Mouse (Mus musculus) adrenal gland, adult 8-10 months (tissue): Measurements from ENCODE around the gene Rab11fip2. TPM values are rescaled to one million over a fixed set of nuclear protein-coding genes. Genes with fewer than 3 reads are reported as not detected.
A peak's percentile ranks its signal among the peaks of the same experiment; 100 is the strongest.

Experiments
- DNase-seq: peaks from one replicate; pipeline ENCODE4 v3.0.0; 2022
- total RNA-seq, 4 experiments: library from RNA; stranded (reverse); gene quantifications; 2 replicates each; pipeline ENCODE4 v1.2.4; 2022

The Rab11fip2 gene
- 10 to 100 TPM; 18.4 to 25.0 (median 22.2) TPM for total RNA-seq

DNA sequence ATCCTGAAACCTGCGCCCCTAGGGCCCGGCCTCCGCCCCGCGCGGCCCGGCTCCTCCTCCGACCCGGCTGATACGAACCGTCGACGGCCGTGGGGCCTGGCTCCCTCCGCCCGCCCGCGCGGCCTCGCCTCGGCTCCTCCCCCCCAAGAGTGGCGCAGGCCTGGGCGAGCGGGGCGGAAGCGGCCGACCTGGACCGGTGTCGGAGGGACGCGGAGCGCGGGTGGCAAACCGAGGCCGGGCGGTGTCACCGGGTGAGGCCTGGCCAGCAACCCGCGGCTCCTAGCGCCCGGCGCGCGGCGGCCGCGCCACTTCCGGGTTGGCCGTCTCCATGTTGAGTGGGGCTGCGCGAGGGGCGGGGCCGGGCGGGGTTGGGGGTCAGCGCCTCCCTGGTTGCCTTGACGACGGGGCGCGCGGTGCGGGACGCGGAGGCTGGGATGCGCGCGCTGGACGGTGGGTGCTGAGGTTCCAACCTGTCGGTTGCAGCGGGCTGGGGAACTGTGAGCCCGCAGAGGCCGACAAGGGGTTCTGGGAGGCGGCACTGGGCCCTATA is at the start of gene Rab11fip2:
TSS of gene Rab11fip2 (minus strand) at position 333 of the 550 bp plus-strand sequence.
- DNase-seq = peak; percentile 67

DNA sequence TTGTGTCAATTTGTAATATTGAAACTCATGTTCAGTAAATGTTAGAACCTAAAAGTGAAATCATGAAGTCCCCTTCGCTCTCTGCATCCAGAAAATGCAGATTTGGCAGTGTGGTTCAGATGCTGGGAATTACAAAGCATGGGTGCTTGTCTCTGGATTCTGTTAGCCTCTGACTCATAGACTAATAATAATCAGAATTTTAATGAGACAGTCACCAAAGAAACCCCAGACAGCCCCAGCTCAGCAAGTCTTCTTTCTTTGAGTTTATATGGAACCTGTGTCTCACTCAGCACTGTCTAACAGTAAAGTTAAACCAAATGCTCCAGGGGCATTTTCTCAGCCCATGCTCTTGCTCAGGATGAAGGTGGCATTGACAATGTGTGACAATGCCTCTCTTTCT is 38.1 kb upstream of the Rab11fip2 start:
- no peak for DNase-seq

DNA sequence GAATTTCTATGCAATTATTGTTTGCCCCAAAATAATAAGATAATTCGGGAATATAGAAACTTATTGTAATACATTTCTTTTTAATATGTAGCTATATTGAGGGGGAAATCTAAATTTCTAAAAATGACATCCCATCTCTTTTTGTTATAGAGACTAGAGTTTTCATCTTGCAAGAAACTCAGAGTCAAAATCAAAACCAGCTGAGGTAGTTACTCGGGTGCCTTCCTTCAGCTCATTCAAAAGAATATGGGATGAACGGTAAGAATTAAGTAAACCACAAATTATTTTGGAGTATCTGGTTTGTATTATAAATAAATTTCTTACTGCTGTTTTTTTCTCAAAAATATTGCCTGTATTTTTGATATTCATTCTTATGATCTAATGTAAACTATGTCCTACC is 11.5 kb upstream of the Rab11fip2 start:
- no peak for DNase-seq

DNA sequence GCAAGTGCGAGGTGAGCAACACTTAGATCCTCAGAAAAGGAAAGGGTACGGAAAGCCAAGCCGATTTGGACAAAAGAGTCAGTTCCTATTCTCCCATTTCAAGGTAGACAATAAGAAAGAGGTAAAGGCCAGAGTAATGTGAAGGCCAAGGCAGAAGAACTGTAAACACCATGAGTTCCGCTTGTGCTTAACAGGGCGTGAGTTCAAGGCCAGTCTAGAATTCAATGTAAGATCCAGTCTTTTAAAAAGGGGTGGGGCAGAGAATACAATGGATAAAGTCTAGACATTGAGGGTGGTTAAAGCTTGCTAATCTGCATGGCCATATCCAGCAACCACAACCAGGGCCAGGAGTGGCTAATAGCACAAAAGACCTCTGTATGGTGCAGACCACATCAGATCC is 6.3 kb upstream of the Rab11fip2 start:
- DNase-seq = no peak

DNA sequence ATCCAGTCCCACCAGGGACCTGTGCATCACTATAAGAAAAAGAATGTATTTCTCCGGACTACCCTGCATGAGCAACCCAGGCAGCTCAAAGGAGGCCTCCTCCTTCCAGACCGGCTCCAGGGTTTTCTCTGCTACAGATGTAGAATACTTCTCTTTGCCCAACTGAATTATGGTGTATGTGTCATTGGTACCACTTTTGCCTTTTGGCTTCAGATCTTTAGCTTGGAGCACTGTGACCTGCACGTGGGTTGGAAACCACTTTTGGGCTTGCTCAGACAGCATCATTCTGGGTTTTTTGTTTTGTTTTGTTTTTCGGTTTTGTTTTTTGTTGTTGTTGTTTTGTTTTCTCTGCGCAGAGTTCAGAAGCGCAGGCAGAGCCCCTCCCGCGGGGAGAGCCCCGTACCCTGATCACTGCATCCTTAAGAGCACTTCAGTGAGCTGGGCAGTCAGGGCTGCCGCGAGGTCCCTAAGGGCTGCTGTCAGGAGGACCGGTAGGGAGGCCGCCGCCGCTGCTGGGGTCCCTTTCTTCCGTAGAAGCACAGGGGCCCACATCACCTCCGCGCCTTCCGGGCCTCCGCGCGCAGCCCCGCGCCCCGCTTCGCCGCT is 635 bp downstream of the Rab11fip2 start:
- DNase-seq = no peak

DNA sequence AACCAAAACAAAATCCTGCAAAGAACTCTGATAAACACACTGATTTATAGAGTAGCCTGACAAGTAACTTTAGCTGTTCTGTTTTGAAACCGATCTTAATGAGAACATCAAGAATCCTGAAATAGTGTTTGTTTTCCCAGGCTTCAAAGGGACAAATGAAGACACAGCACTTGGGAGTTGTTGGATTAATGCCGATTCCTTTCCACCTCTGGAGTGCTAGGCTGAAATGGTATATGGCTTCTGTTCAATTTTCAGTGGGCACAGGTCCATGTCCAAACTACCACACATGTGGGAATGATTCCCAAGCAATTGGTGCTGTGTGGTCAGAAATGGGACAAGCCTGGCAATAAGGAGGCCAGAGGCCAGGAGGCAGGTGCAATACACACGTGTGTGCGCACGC is 3.7 kb downstream of the Rab11fip2 start:
- no peak for DNase-seq

DNA sequence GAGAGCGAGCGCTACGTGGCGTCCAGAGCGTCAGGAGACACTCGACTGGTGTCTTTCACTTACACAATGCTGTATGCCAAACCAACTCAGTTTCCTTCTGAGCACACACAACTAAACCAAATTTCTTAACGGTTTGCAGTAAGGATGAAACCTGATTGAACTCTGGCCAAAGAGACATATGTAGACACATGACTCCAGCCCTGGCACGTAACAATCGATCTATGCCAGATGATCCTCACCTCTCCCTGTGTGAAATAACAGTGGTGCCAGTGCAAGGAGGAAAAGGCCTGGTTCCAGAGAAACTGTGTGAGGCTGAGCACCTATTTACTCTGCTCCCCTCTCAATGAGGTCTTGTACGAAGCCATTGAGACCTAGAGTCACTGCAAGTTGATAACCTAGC is 11.4 kb downstream of the Rab11fip2 start:
- no peak for DNase-seq

DNA sequence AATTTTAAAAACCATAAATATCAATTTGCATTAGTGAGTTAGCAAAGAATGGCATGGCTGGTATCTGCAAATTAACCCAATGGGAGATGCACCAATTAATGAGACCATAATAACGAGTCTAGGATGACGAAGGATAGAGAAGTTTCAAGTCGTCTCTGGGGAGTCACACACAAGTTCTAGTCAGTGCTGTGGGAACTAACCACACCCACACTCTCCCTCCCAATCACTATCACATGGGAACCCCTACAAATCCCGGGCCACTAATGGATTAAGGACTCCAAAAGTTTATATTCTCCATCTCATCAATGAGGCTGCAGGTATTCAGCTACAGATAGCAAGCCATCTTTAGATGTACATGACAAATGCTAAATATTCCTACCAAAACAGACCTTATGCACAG is 14.8 kb downstream of the Rab11fip2 start:
- DNase-seq = no peak

DNA sequence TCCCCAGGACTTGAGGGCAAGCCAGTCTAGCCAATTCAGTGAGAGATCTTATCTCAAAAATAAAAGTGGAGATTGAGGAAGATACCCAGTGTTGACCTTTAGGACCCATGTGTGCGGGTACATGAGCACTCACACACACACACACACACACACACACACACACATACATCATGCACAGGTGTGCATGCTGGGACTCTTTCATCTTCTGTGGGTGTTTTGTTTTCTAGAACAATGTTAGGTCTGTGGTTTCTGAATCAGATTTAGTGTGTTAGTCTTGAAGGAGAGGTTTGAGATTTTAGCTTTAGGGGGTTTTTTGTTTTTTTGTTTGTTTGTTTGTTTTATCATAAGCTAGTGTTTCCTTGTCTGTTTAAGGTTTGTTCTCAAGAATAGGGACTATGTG is 17.3 kb downstream of the Rab11fip2 start:
- DNase-seq = no peak

DNA sequence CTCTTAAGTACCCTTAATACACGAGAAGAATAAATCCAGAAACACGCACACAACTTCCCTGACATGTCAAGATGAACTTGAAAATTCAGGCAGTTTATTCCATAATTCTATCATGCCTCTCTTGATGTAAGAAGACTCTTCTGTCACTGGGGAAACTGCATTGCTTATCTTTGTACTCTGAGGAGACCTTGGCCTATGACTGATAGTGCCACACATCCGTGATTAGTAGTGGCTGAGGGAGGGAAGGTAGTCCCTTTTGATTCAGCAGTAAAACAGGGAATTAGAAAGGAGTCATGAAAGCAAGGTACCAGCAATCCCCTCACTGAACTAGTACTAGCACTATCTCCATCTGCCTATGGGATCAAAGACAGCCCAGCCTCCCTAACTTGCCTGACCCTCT is 22.6 kb downstream of the Rab11fip2 start:
- peak; percentile 18 for DNase-seq

DNA sequence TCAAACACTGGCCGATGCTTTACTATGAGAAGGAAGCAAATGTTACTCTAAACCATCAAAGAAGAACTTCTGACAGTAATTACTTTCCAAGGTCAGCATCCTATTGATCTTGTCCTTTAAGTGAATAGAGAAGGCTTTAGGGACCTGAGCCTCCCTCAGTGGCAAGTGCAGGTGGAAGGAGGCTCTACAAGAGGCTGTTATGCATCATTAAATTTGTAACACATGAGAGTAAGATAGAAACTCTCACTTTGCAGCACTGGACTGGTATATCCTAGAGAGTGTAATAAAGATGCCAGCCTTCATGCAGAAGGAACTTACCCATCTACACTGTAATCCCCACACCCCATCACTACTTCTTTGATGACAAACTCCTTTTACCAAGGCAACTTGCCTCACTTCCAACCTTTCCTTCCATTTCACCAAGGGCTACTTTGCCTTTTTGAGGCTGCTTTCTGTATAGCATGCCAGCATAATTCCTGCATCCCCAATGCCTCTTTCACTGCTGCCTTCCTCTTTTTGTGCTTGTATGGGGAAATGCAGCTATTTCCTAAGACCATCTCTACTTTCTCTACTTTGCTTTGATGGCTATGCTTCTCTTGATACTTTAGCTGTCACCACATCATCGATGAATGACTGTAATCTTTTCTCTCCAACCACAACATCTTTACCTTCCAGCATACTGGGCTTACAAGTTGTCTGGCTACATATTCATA is 25.4 kb downstream of the Rab11fip2 start:
- no peak for DNase-seq

DNA sequence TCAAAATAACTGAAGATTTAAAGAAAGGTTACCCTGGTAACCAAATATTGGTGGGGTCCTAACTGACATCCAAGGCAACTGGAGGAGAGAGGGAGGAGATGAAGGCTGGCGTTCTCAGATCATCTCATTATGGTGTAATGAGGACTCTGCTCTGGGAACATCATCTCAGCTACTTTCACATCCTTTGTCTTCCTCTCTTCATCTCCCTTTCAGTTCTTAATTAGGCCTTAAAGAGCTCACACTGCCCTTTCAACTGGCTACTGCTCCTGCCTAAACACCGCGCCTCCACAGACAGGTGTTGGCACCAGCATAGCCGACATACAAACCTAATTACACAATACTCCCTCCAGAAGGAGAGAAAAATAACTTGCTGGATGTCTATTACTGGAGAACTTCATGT is 31.9 kb downstream of the Rab11fip2 start:
- no peak for DNase-seq

DNA sequence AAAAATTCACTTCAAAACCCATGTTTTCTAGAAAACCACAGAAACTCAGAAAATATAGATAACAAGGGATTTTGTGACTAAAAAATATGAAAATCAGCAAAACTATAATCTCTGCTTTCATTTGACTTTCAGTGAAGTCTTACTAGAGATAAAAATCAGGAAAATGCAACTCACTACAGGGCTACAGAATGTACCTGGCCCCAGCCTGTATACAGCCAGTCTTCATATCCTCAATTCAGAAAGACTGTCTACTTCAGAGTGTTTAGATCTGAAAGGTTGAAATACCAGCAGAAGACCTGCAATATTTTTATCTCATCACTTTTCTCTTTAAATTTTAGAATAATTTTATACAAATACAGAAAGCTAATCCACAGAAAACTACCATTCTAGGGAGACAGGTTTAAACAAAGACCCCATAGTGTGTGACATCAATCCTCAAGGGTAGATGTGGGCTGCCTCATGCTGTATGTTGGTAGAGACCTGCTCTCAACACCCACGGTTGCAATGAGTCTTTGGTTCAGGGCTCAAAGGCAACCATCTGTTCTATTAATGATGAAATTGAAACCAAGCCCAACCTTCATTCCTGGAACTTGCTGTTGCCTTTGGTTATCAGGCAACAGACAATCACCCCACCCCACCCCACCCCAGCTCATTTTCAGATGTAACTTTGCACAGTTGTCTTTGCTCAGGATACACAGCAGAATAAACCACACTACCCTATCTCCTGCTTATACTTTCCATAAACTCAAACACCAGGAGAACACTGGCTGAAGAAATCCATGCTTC is 38.0 kb downstream of the Rab11fip2 start:
- DNase-seq = no peak

DNA sequence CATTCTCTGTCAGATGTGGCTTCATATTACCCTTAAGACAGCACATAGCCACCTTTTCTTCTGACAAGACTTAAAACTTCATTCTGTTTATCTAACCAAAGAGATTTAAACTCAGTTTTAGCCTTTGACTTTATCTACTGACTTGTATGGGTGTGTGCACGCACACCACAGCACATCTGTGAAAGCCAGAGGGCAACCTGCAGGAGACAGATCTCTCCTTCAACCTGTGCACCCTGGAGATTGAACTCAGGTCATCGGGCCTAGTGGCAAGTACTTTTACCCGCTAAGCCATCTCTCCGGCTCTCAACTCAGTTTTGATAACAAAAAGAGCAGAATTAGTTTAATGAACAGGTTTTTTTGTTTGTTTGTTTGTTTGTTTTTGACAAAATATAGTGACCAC is 43.5 kb downstream of the Rab11fip2 start:
- DNase-seq = no peak

DNA sequence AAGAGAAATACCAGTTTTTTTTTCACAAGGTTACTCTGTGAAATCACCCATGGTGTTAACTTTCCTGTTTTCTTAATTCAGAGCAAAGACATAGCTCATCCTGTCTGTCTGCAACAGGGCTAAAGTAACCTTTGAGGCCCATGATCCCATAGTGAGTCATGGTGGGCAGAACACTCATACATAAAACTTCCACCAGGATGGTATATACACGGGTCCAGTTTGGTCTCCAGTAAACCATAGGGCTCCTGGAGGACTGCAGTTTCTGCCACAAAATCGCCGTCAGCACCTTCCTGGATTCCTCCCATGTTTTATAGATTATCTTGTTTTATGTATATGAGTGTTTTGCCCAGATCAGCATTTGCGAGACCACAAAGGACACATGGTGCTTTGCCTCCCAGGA is 45.2 kb downstream of the Rab11fip2 start:
- no peak for DNase-seq

DNA sequence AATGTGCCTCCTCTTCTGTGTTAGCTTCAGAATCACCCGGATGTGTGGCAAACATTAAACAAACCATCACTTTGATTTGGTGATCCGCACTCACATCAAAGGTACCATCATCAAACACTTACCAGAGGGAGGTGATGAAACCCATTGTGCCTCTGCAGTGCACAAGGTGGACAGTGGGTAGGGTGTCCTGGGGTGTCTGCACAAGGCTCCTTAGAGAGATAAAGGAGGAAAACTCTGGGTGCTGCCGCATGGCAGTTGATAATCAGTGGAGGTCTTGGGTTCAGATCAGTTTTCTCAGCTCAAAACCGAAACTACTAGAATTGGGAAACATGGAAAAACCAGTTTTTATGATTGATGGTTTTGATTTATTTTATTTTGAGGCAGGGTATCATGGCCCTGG is 54.1 kb downstream of the Rab11fip2 start:
- no peak for DNase-seq

DNA sequence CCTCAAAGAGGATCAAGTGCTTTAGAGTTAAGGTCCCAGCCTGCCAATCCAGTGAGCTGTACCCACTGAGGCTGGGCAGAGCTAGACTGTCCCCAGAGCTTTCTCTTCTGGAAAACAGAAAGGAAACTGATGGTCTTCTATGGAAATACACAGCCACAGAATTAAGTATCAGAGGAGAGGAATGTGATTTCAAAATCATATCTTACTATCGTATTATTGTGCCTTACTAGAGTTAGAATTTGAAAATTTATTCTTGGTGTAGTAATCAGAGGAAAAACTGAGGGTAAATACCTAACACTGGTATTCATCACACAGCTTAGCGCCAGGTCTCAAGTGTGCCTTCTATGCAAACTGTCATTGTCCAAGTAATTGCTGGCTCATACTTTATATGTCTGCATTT is 54.6 kb downstream of the Rab11fip2 start:
- DNase-seq = no peak

DNA sequence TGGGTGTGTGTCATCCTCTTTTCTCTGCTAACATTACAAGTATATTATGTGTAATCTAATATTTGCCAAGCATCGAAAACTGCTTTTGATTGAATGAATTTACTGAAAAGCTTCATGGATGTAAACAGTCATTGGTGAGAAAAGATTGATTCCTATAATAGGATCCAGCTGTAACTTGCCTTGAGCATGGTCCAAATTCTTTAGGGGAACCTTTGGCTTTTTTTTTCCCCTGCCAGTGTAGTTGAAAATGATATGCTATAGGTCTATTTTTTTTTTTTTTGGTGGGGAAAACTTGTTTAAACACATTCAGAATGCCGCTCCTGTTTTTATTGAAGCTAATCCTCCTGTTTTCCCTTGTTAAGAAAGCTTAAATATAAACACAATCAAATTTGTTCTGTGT is 55.6 kb downstream of the Rab11fip2 start:
- DNase-seq = no peak

DNA sequence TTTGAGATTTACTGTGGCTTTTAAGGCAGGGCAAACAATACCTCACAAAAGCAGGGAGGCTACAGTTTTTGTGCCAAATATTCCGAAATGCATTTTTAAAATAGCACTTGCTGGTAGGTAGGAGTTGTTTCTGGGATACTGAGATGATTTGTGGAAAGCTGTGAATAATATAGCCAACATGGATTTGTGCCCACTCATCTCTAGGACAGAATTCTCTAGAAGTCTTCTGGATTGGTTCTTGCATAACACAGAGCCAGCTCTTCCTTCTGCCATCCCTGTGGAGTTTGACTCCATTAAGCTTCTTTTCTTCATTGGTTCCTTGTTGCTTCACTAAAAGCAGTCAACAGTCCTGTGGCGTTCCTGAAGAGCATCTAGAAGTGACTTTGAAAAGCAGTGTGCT is 58.2 kb downstream of the Rab11fip2 start:
- no peak for DNase-seq

DNA sequence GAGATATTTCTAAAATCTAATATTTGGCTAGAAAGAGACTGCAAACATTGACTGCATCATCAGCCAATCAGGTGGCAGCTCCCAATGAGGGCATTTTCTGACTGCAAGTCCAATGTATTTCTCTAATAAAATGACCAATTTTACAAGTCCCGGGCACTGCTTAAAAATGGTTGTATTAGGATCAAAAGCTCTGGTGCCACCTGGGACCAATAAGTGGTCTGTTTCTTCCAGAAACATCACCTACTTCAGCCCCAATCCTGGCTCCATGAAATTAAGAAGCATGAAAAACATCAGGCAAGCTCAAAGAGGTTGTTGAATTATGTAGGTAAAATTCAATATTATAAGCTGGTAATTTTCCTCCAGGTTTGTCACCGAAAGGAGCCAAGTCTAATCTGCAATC is 66.2 kb downstream of the Rab11fip2 start:
- no peak for DNase-seq

DNA sequence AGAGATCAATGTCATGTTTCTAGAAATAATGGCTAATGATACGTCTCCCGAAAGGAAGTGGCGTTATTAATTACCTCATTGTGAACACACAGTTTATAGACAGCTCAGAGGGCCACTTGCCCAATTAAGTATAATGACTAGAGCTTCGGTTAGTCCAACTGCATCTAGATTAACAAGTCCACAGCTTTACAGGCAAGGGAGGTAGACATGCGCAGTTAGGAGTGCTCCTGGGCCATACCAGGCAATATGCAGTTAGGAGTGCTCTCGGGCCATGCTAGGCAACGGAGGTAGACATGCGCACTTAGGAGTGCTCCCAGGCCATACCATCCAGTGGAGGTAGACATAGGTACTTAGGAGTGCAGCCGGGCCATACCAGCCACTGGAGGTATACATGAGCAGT is 76.8 kb downstream of the Rab11fip2 start:
- DNase-seq = no peak

DNA sequence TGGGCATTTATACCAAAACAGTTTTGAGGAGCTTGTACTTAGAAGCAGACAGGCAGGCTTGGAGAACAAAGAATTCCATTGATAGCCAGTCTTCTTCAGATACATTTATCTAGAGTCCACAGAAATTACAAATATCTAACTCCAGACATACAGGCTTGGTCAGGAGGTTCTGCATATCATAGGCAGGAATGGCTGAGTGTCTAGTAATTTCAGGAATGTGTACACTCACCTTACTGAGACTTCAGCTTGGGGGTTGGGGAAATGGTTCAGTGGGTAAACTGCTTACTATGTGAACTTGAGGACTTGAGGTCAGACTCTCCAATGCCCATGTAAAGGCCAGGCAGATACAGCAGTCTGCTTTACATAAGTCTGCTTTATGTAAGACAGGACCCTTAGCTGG is 81.0 kb downstream of the Rab11fip2 start:
- no peak for DNase-seq

DNA sequence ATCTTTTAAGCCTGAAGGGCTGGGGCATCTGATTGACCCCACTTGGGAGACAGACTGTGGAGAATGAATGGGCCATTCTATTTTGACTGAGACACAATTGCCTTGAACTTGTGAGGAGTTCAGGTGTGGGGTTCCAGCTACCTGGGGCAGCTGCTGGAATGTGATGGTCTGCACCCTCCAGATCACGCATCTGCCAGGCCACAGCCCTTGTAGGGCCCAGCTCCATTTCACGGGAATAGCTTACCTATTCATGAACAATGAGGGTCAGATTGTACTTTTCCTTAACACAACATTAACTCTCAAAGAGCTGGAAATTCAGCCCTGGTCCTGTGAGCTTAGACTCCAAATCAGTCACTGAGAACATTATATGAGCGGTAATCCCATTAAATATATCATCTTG is 82.7 kb downstream of the Rab11fip2 start:
- no peak for DNase-seq

DNA sequence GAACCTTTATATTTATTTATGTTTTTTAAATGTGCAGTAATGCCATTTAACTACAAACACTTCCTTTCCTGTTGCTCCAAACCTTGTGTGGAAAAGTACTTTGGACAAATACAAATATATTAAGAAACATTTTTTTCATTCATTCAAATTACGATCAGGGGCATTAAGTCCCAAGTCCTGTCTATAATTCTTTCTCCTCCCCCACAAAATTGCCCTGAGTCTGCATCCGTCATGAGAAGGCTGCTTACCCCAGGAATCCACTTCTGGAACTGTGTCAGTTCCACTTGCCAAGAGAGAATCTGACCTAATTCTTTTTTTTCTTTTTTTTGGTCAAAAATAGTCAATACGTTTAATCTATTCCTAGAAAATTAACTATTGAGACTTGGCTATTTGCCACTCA is 90.4 kb downstream of the Rab11fip2 start:
- no peak for DNase-seq
